In genomic region chr13:11843889-11844288, GRCm38 (mm10) we compare ENCODE assay signal across 16 mouse cellular contexts.
"Had no signal": no experiment of that assay in that cellular context is flagged by ENCODE, and none has a peak within 500 bp of the region (broad histone marks: within the 10 kb centered on the region; RNA-seq: fewer than 3 reads in every experiment).

No protein-coding gene starts in this region.

- ATAC-seq: intestine, embryonic 16.5 days; lung, postnatal 0 days; midbrain, embryonic 15.5 days had no signal

- H3K4me1 ChIP-seq: hindbrain, embryonic 15.5 days; kidney, embryonic 15.5 days; limb, embryonic 13.5 days; midbrain, embryonic 15.5 days; neural tube, embryonic 15.5 days had no signal

- H3K4me2 ChIP-seq: hindbrain, embryonic 15.5 days; kidney, embryonic 15.5 days; limb, embryonic 13.5 days; midbrain, embryonic 11.5 days; midbrain, embryonic 15.5 days; neural tube, embryonic 15.5 days had no signal

- H3K9me3 ChIP-seq: hindbrain, embryonic 15.5 days; kidney, embryonic 15.5 days; limb, embryonic 13.5 days; midbrain, embryonic 15.5 days; neural tube, embryonic 15.5 days had no signal

- H3K9ac ChIP-seq: hindbrain, embryonic 15.5 days; kidney, embryonic 15.5 days; limb, embryonic 13.5 days; midbrain, embryonic 15.5 days; neural tube, embryonic 15.5 days had no signal

- DNase-seq: kidney, adult 2 months; kidney, postnatal 25 days; left cerebral cortex, postnatal 4 days; lung, adult 18-20 months; lung, postnatal 36 days; thymus, adult 2 months; thymus, postnatal 25 days had no signal

- H3K36me3 ChIP-seq: hindbrain, embryonic 15.5 days; kidney, embryonic 15.5 days; limb, embryonic 13.5 days; midbrain, embryonic 15.5 days; neural tube, embryonic 15.5 days had no signal

- H3K4me3 ChIP-seq: hindbrain, embryonic 15.5 days; kidney, embryonic 15.5 days; limb, embryonic 13.5 days; midbrain, embryonic 15.5 days; myocyte; neural tube, embryonic 15.5 days had no signal

- H3K27ac ChIP-seq: hindbrain, embryonic 15.5 days; kidney, embryonic 15.5 days; limb, embryonic 13.5 days; midbrain, embryonic 15.5 days; neural tube, embryonic 15.5 days had no signal

- H3K27me3 ChIP-seq: hindbrain, embryonic 15.5 days; kidney, embryonic 15.5 days; limb, embryonic 13.5 days; midbrain, embryonic 15.5 days; neural tube, embryonic 15.5 days had no signal
